Mouse (Mus musculus) limb, embryonic 10.5 days (tissue): ENCODE results near the gene Lrrc28. TPM values are rescaled to one million over a fixed set of nuclear protein-coding genes. Genes with fewer than 3 reads are reported as not detected.
A peak's percentile ranks its signal among the peaks of the same experiment; 100 is the strongest.

Experiments
- DNase-seq: peaks from one replicate; pipeline ENCODE4 v3.0.0-alpha.2; 2017; ENCODE audit warnings: low spot score
- H3K27ac ChIP-seq: fragments of 300-500 bp; sonication (generic); 2 replicates; pipeline ENCODE4 v1.5.1; 2016; ENCODE audit warnings: mild to moderate bottlenecking
- H3K27me3 ChIP-seq: fragments of 300-500 bp; sonication (generic); 2 replicates; pipeline ENCODE4 v1.6.1; 2016; ENCODE audit warnings: low read depth, mild to moderate bottlenecking; ENCODE audit not compliant: poor library complexity, severe bottlenecking
- H3K36me3 ChIP-seq: fragments of 300-500 bp; sonication (generic); 2 replicates; pipeline ENCODE4 v1.6.1; 2016; ENCODE audit warnings: mild to moderate bottlenecking, moderate library complexity
- H3K4me1 ChIP-seq: fragments of 300-500 bp; sonication (generic); 2 replicates; pipeline ENCODE4 v1.6.1; 2016
- H3K4me3 ChIP-seq: fragments of 300-500 bp; sonication (generic); 2 replicates; pipeline ENCODE4 v1.5.1; 2016; ENCODE audit warnings: mild to moderate bottlenecking, moderate library complexity
- H3K9me3 ChIP-seq: fragments of 300-500 bp; sonication (generic); replicated peaks from 2 replicates; pipeline ENCODE4 v1.6.1; 2016; ENCODE audit warnings: mild to moderate bottlenecking
- WGBS: fragments of 180-500 bp; shearing (Covaris S2); methylation state at CpG from one replicate; pipeline ENCODE4 v1.1.7; 2016; 5-methylcytosine and 5-hydroxymethylcytosine counted together
- polyA plus RNA-seq: library from polyadenylated mRNA; unstranded; fragments of >200 nt; fragmentation: Nextera tagmentation; extraction: Ambion mirVana; gene quantifications from 2 replicates; pipeline ENCODE4 v1.2.1, GENCODE M21; 2016

Gene Lrrc28
- 18.9 and 22.5 TPM in 2 replicates for polyA plus RNA-seq

GRCm38 (mm10) chr7:67644833-67645680, at the start of gene Lrrc28:
Gene Lrrc28, minus strand, starts transcription at chr7:67645268.
- Histone ChIP-seq H3K27ac (peak within 1 kb of the TSS; percentile 86), H3K4me3 (peak within 1 kb of the TSS; percentile 66), H3K27me3 (no peaks in the 10 kb centered on the region), H3K4me1 (peaks cover 37% of the 10 kb centered on the region), H3K9me3 (no peaks in the 10 kb centered on the region), H3K36me3 (no peaks in the 10 kb centered on the region)
- under 1% methylated on average over 55 of the region's 55 CpGs for WGBS
- DNase-seq: peak; percentile 96

DNA sequence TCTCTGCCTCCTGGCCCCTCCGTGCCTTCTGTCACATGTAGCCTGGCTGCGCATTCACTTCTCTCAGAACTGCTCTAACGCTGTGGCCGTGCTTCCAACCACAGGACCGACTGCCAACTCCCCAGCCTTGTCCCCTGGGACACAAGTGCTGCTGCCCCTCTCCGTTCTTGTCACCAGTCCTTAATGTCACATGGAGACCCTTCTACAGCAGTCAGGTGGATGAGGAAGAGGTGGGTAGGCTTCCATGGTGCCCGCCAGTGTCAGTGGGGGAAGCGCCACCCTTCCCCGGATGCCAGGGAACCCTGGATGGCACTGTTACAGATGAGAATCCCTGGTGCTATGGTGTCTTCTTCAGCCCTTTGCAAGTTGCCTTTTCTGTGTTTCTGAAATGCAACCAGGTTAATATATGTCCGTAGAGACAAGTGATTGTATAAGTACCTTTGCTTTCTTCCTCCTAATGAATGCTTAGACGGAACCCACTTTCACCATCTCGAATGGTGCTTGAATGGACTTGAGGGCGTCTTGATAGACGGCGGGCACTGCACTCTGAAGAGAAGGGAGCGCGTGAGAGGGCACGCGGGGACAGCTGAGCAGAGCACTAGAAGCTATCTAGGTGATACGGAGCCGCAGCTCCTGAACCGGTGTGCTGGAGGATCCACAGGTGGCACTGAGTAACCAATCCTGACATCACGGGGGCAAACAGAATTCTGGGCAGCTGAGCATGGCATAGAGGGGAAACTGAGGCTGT, 47.9 kb upstream of the Lrrc28 start:
- Histone ChIP-seq H3K27ac (no peak overlapping the region), H3K4me3 (no peak overlapping the region), H3K9me3 (no peaks in the 10 kb centered on the region), H3K36me3 (peaks cover 69% of the 10 kb centered on the region), H3K4me1 (0 out of 2 replicates have a peak, but pooled peaks cover 3% of the 10 kb centered on the region), H3K27me3 (no peaks in the 10 kb centered on the region)
- DNase-seq: no peak
- WGBS: 93% methylated on average over 23 of the region's 23 CpGs

- H3K4me3 ChIP-seq: no peak overlapping the region
- DNase-seq: no peak
- H3K9me3 ChIP-seq: no peaks in the 10 kb centered on the region
- H3K36me3 ChIP-seq: peaks cover 66% of the 10 kb centered on the region
- H3K4me1 ChIP-seq: 0 out of 2 replicates have a peak, but pooled peaks cover 3% of the 10 kb centered on the region
- no peak overlapping the region for H3K27ac ChIP-seq
- WGBS: 86% methylated on average over 3 of the region's 3 CpGs
- no peaks in the 10 kb centered on the region for H3K27me3 ChIP-seq
Measured at GRCm38 (mm10) chr7:67692141-67692540, 47.1 kb upstream of the Lrrc28 start.

- H3K4me3 ChIP-seq: no peak overlapping the region
- H3K27ac ChIP-seq: no peak overlapping the region
- no peaks in the 10 kb centered on the region for H3K9me3 ChIP-seq
- peaks cover 61% of the 10 kb centered on the region for H3K36me3 ChIP-seq
- H3K27me3 ChIP-seq: no peaks in the 10 kb centered on the region
- 62% methylated on average over 6 of the region's 6 CpGs for WGBS
- 0 out of 2 replicates have a peak, but pooled peaks cover 3% of the 10 kb centered on the region for H3K4me1 ChIP-seq
- no peak for DNase-seq
Measured at GRCm38 (mm10) chr7:67691036-67691435, 46.0 kb upstream of the Lrrc28 start.

DNA sequence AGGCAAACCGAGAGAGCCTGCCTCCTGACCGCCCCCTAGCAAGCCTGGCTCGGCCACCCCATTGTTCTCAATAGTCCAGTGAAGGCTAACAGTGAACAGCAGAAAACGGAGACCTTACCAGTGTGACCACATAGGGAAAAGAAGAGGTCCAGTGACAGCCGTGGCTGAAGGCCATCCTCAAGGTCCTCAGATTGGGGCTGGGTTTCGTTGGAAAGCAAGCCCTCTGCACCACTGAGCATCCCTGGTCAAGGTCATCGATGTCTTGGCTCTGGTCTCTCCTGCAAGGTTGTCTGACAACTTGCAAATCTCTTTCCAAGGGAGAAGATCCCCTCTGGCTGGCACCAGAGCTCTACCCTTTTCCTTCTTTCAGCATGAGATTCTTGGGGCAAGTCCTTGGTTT, 44.7 kb upstream of the Lrrc28 start:
- DNase-seq: no peak
- 86% methylated on average over 7 of the region's 7 CpGs for WGBS
- Histone ChIP-seq H3K27ac (no peak overlapping the region), H3K27me3 (no peaks in the 10 kb centered on the region), H3K9me3 (no peaks in the 10 kb centered on the region), H3K4me1 (0 out of 2 replicates have a peak, but pooled peaks cover 3% of the 10 kb centered on the region), H3K4me3 (no peak overlapping the region), H3K36me3 (peaks cover 65% of the 10 kb centered on the region)

GRCm38 (mm10) chr7:67688281-67688680, 43.2 kb upstream of the Lrrc28 start:
- Histone ChIP-seq H3K4me3 (no peak overlapping the region), H3K4me1 (0 out of 2 replicates have a peak, but pooled peaks cover 3% of the 10 kb centered on the region), H3K27ac (no peak overlapping the region), H3K27me3 (no peaks in the 10 kb centered on the region), H3K36me3 (peaks cover 67% of the 10 kb centered on the region), H3K9me3 (no peaks in the 10 kb centered on the region)
- DNase-seq: no peak
- 59% methylated on average over 3 of the region's 3 CpGs for WGBS

- 0 out of 2 replicates have a peak, but pooled peaks cover 3% of the 10 kb centered on the region for H3K4me1 ChIP-seq
- peaks cover 76% of the 10 kb centered on the region for H3K36me3 ChIP-seq
- no peak for DNase-seq
- H3K4me3 ChIP-seq: no peak overlapping the region
- 97% methylated on average over 3 of the region's 3 CpGs for WGBS
- no peaks in the 10 kb centered on the region for H3K27me3 ChIP-seq
- H3K27ac ChIP-seq: no peak overlapping the region
- no peaks in the 10 kb centered on the region for H3K9me3 ChIP-seq
Measured at GRCm38 (mm10) chr7:67686545-67686944, 41.5 kb upstream of the Lrrc28 start.

DNA sequence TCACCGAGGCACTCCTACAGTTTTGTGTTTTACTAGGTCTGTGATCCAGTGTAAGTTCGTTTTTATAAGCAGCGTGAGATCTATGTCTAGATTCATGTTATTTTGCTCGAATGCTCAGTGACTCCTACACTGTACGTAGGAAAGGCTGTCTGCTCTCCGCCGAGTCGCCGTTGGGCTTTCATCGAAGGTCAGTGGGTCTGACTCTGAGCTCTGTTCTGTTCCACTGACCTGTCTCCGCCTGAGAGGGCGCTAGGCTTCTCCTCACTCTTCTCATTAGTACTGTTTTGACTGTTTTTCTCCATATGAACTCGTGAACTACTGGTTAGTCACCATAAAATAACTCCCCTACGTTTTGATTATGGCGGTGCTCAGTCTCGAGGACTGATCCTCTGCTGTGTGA, 37.9 kb upstream of the Lrrc28 start:
- Histone ChIP-seq H3K36me3 (peaks cover 86% of the 10 kb centered on the region), H3K9me3 (no peaks in the 10 kb centered on the region), H3K27ac (no peak overlapping the region), H3K27me3 (no peaks in the 10 kb centered on the region), H3K4me1 (no peaks in the 10 kb centered on the region), H3K4me3 (no peak overlapping the region)
- no peak for DNase-seq
- WGBS: 91% methylated on average over 16 of the region's 16 CpGs

DNA sequence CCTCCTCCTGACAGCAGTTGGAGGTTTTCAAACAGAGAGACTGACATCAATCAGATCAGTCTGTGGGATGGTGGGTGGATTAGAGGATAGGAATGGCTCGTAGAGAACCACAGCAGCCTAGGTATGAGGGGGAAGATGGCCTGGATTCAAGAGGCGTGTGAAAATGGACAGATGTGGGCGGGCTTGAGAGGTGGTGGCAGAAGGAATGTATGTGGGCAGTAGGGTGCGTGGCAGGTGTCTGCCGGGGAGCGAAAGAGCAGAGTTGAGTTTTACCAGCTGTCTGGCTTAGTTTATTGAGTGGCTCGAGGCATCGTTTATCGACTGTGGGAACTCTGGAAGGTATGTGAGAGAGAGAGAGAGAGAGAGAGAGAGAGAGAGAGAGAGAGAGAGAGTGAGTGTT, 36.0 kb upstream of the Lrrc28 start:
- Histone ChIP-seq H3K27me3 (no peaks in the 10 kb centered on the region), H3K27ac (no peak overlapping the region), H3K9me3 (no peaks in the 10 kb centered on the region), H3K4me3 (no peak overlapping the region), H3K36me3 (peaks cover 93% of the 10 kb centered on the region), H3K4me1 (no peaks in the 10 kb centered on the region)
- DNase-seq: no peak
- 89% methylated on average over 9 of the region's 9 CpGs for WGBS

DNA sequence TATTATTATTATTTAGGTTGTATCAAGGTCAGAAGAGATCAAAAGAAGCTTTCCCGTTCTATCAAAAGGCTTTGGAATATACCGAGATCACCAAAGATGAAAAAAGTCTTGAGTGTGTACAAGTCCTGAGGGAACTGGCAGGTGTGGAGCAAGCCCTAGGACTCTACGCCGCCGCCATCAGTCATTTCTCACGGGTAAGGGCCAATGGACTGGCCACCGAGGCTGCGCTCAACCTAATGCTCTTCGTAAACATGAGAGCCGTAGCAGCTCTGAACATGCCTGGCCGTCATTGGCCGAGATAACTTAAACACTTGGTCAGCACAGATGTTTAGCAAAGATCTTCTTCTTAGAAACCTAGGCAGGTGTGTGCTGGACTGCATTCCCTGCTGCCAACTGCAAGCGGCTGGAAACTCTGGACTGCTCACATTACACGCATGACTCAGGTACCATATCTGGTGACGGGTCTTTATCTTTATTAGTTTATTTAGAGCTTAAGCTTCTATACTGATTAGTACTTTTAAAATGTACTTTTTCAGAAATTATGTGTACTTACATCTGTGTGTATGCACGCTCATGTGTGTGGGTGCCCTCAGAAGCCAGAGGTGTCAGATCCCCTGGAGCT, 33.9 kb upstream of the Lrrc28 start:
- H3K27me3 ChIP-seq: no peaks in the 10 kb centered on the region
- no peak for DNase-seq
- no peak overlapping the region for H3K4me3 ChIP-seq
- H3K4me1 ChIP-seq: no peaks in the 10 kb centered on the region
- H3K36me3 ChIP-seq: peaks cover 91% of the 10 kb centered on the region
- no peaks in the 10 kb centered on the region for H3K9me3 ChIP-seq
- 94% methylated on average over 16 of the region's 16 CpGs for WGBS
- no peak overlapping the region for H3K27ac ChIP-seq

GRCm38 (mm10) chr7:67673656-67674055, 28.6 kb upstream of the Lrrc28 start:
- peaks cover 86% of the 10 kb centered on the region for H3K36me3 ChIP-seq

GRCm38 (mm10) chr7:67672650-67673049, 27.6 kb upstream of the Lrrc28 start:
- H3K4me3 ChIP-seq: no peak overlapping the region
- H3K36me3 ChIP-seq: peaks cover 90% of the 10 kb centered on the region
- 0 out of 2 replicates have a peak, but pooled peaks cover 6% of the 10 kb centered on the region for H3K9me3 ChIP-seq
- peak; percentile 94 for DNase-seq
- H3K4me1 ChIP-seq: no peaks in the 10 kb centered on the region
- no peak overlapping the region for H3K27ac ChIP-seq
- WGBS: 19% methylated on average over 10 of the region's 10 CpGs
- no peaks in the 10 kb centered on the region for H3K27me3 ChIP-seq

More at GRCm38 (mm10) chr7:67673656-67674055, 28.6 kb upstream of the Lrrc28 start:
- Histone ChIP-seq H3K4me3 (no peak overlapping the region), H3K4me1 (no peaks in the 10 kb centered on the region), H3K27ac (no peak overlapping the region), H3K9me3 (0 out of 2 replicates have a peak, but pooled peaks cover 6% of the 10 kb centered on the region), H3K27me3 (no peaks in the 10 kb centered on the region)
- no peak for DNase-seq
- WGBS: 99% methylated on average over 5 of the region's 5 CpGs
